Mouse (Mus musculus) CH12.LX (cell line): ENCODE results near the gene Ppp4r4. TPM values are rescaled to one million over a fixed set of nuclear protein-coding genes. Genes with fewer than 3 reads are reported as not detected.

Experiments used
- DNase-seq: peaks from one replicate; pipeline ENCODE4 v3.0.0-alpha.2; 2013; ENCODE audit errors: extremely low read depth
- H3K27ac ChIP-seq: 2 replicates; pipeline ENCODE4 v1.5.1; 2012; ENCODE audit warnings: low read depth, mild to moderate bottlenecking, control low read depth, moderate library complexity; ENCODE audit not compliant: insufficient read depth
- H3K27me3 ChIP-seq: replicated peaks from 2 replicates; pipeline ENCODE3; 2012; ENCODE audit warnings: inconsistent platforms
- H3K36me3 ChIP-seq, 2 experiments: replicated peaks in 1 of 2; 2 replicates each; pipeline versions ENCODE3 to v1.6.1; 2012; ENCODE audit warnings: inconsistent platforms in 1 of 2, low read length in 1 of 2, mild to moderate bottlenecking in 1 of 2, mixed read lengths in 1 of 2, moderate library complexity in 1 of 2; ENCODE audit not compliant: control insufficient read depth in 1 of 2, insufficient read depth in 1 of 2
- H3K4me1 ChIP-seq, 2 experiments: 2 replicates each; pipeline ENCODE4 v1.6.1; 2012; ENCODE audit warnings: inconsistent platforms in 1 of 2, moderate library complexity in 1 of 2; ENCODE audit not compliant: insufficient read depth in 2 of 2, control insufficient read depth in 1 of 2
- H3K4me2 ChIP-seq: 2 replicates; pipeline ENCODE4 v1.6.1; 2012; ENCODE audit warnings: low read depth, mild to moderate bottlenecking, control low read depth; ENCODE audit not compliant: poor library complexity, insufficient read depth, severe bottlenecking
- H3K4me3 ChIP-seq, 3 experiments: fragments of 150-350 bp in 1 of 3; sonication (generic) in 1 of 3; replicated peaks in 1 of 3; 2 replicates each; pipeline versions ENCODE3 to v1.5.1; 2011 to 2012; ENCODE audit warnings: low read depth in 2 of 3, low read length in 2 of 3, mild to moderate bottlenecking in 2 of 3, moderate library complexity in 2 of 3, control low read depth in 1 of 3, improper control_type of control experiment in 1 of 3, inconsistent platforms in 1 of 3, mixed read lengths in 1 of 3; ENCODE audit not compliant: poor library complexity in 1 of 3
- H3K79me2 ChIP-seq: replicated peaks from 2 replicates; pipeline ENCODE4 v1.6.1; 2012; ENCODE audit warnings: mild to moderate bottlenecking, moderate library complexity; ENCODE audit not compliant: control insufficient read depth, poor library complexity, insufficient read depth, severe bottlenecking; ENCODE audit errors: extremely low read depth
- H3K9ac ChIP-seq: 2 replicates; pipeline ENCODE4 v1.6.1; 2012; ENCODE audit warnings: low read depth, mild to moderate bottlenecking, control low read depth, moderate library complexity; ENCODE audit not compliant: insufficient read depth
- H3K9me3 ChIP-seq: replicated peaks from 2 replicates; pipeline ENCODE3; 2012; ENCODE audit warnings: low read length, inconsistent platforms, mixed read lengths
- CTCF ChIP-seq, 2 experiments: IDR thresholded peaks in 1 of 2; conservative IDR thresholded peaks in 1 of 2; 2 replicates each; pipeline ENCODE4 v1.5.1; 2011 to 2012; ENCODE audit warnings: low read depth in 2 of 2, low read length in 2 of 2, improper control_type of control experiment in 1 of 2, inconsistent platforms in 1 of 2, mild to moderate bottlenecking in 1 of 2, moderate library complexity in 1 of 2
- E2F4 ChIP-seq: IDR thresholded peaks from 2 replicates; pipeline ENCODE4 v1.6.1; 2011; ENCODE audit warnings: low read depth, low read length, improper control_type of control experiment; ENCODE audit not compliant: insufficient replicate concordance
- ELF1 ChIP-seq: IDR thresholded peaks from 2 replicates; pipeline ENCODE4 v1.6.1; 2014; ENCODE audit warnings: low read depth, mild to moderate bottlenecking, inconsistent platforms, low read length, improper control_type of control experiment
- EP300 ChIP-seq: IDR thresholded peaks from 2 replicates; pipeline ENCODE4 v1.6.1; 2011; ENCODE audit warnings: low read length, improper control_type of control experiment
- ETS1 ChIP-seq: conservative IDR thresholded peaks from 2 replicates; pipeline ENCODE4 v1.6.1; 2012; ENCODE audit warnings: low read depth, mild to moderate bottlenecking, inconsistent platforms, low read length, improper control_type of control experiment, moderate library complexity
- JUND ChIP-seq: conservative IDR thresholded peaks from 2 replicates; pipeline ENCODE4 v1.6.1; 2011; ENCODE audit warnings: low read depth, low read length, improper control_type of control experiment
- MAFK ChIP-seq: IDR thresholded peaks from 2 replicates; pipeline ENCODE4 v1.6.1; 2011; ENCODE audit warnings: low read length, improper control_type of control experiment; ENCODE audit not compliant: insufficient replicate concordance
- MEF2A ChIP-seq: IDR thresholded peaks from 2 replicates; pipeline ENCODE4 v1.6.1; 2014; ENCODE audit warnings: low read depth, mild to moderate bottlenecking, inconsistent platforms, low read length, improper control_type of control experiment, borderline replicate concordance
- MXI1 ChIP-seq: IDR thresholded peaks from 2 replicates; pipeline ENCODE4 v1.6.1; 2011; ENCODE audit warnings: mild to moderate bottlenecking, low read depth, low read length, improper control_type of control experiment
- MYC ChIP-seq: IDR thresholded peaks from 2 replicates; pipeline ENCODE4 v1.6.1; 2011; ENCODE audit warnings: low read depth, mild to moderate bottlenecking, improper control_type of control experiment, low read length
- NELFE ChIP-seq: IDR thresholded peaks from 2 replicates; pipeline ENCODE4 v1.6.1; 2011; ENCODE audit warnings: low read depth, low read length, improper control_type of control experiment
- POLR2A ChIP-seq: IDR thresholded peaks from 2 replicates; pipeline ENCODE4 v1.6.1; 2011; ENCODE audit warnings: low read depth, mild to moderate bottlenecking, improper control_type of control experiment, low read length
- POLR2AphosphoS2 ChIP-seq: IDR thresholded peaks from 2 replicates; pipeline ENCODE4 v1.6.1; 2011; ENCODE audit warnings: low read depth, low read length, improper control_type of control experiment
- RAD21 ChIP-seq: IDR thresholded peaks from 2 replicates; pipeline ENCODE4 v1.6.1; 2011; ENCODE audit warnings: low read depth, mild to moderate bottlenecking, low read length, improper control_type of control experiment, moderate library complexity
- SMC3 ChIP-seq: IDR thresholded peaks from 2 replicates; pipeline ENCODE4 v1.6.1; 2011; ENCODE audit warnings: low read depth, low read length, improper control_type of control experiment
- TBP ChIP-seq: conservative IDR thresholded peaks from 2 replicates; pipeline ENCODE4 v1.6.1; 2011; ENCODE audit warnings: low read depth, low read length, improper control_type of control experiment
- TCF12 ChIP-seq: IDR thresholded peaks from 2 replicates; pipeline ENCODE4 v1.6.1; 2014; ENCODE audit warnings: low read depth, mild to moderate bottlenecking, inconsistent platforms, low read length, improper control_type of control experiment
- UBTF ChIP-seq: IDR thresholded peaks from 2 replicates; pipeline ENCODE4 v1.6.1; 2012; ENCODE audit warnings: low read depth, mild to moderate bottlenecking, inconsistent platforms, low read length, improper control_type of control experiment, moderate library complexity
- USF1 ChIP-seq: IDR thresholded peaks from 2 replicates; pipeline ENCODE4 v1.6.1; 2014; ENCODE audit warnings: low read depth, mild to moderate bottlenecking, inconsistent platforms, low read length, improper control_type of control experiment
- USF2 ChIP-seq: conservative IDR thresholded peaks from 2 replicates; pipeline ENCODE4 v1.6.1; 2011; ENCODE audit warnings: low read depth, low read length, improper control_type of control experiment
- ZC3H11A ChIP-seq: IDR thresholded peaks from 2 replicates; pipeline ENCODE4 v1.6.1; 2012; ENCODE audit warnings: low read depth, mild to moderate bottlenecking, inconsistent platforms, low read length, improper control_type of control experiment
- ZKSCAN1 ChIP-seq: IDR thresholded peaks from 2 replicates; pipeline ENCODE4 v1.6.1; 2012; ENCODE audit warnings: low read depth, inconsistent platforms, low read length, improper control_type of control experiment, borderline replicate concordance
- ZNF384 ChIP-seq: IDR thresholded peaks from 2 replicates; pipeline ENCODE4 v1.6.1; 2012; ENCODE audit warnings: low read depth, low read length, improper control_type of control experiment, inconsistent platforms
- dilution Hi-C: fragments of 300-500 bp; cut with MboI; formaldehyde crosslinking; loops from 2 replicates; pipeline ENCODE4 v1.14.3; 2020; ENCODE audit warnings: low sequenced_read_pairs; ENCODE audit not compliant: extremely low pct_unique_long_range_greater_than_20kb, extremely low pct_ligation_motif_present
- in situ Hi-C: fragments of 300-500 bp; cut with MboI; formaldehyde crosslinking; loops from 3 replicates; pipeline ENCODE4 v1.14.3; 2019; ENCODE audit warnings: low sequenced_read_pairs, low pct_ligation_motif_present, low pct_unique_long_range_greater_than_20kb, mixed read lengths
- polyA plus RNA-seq: library from polyadenylated mRNA; unstranded; fragments of >175 nt; gene quantifications from 2 replicates; pipeline ENCODE4 v1.2.1, GENCODE M21; 2012; ENCODE audit warnings: low read depth; ENCODE audit not compliant: insufficient read length
- total RNA-seq, 2 experiments: library from RNA; depleted of rRNA; stranded (reverse); fragments of 300-350 nt in 1 of 2; fragments of >200 nt in 1 of 2; gene quantifications; 2 replicates each; pipeline ENCODE4 v1.2.3; 2012 to 2014

Ppp4r4 gene
- total and polyA plus RNA-seq, 3 experiments, result 0.38 to 1.7 (median 0.68) TPM

GRCm38 (mm10) chr12:103492767-103493166 is 39.3 kb upstream of the Ppp4r4 start:
- Histone ChIP-seq H3K4me2 (no peak overlapping the region), H3K27ac (no peak overlapping the region), H3K36me3 (no peaks in the 10 kb centered on the region), H3K79me2 (no peaks in the 10 kb centered on the region), H3K4me3 (no peak overlapping the region), H3K9ac (no peak overlapping the region), H3K9me3 (no peaks in the 10 kb centered on the region), H3K27me3 (peaks cover 18% of the 10 kb centered on the region), H3K4me1 (peaks cover 10 to 43% of the 10 kb centered on the region in 2 experiments)
- peak; percentile 87 for DNase-seq
- in situ Hi-C loops (loop anchor here (5.0 kb wide), 1 partner anchor 65 kb away; the partner anchor contains the start of gene Ddx24), dilution Hi-C loops (no loop called here)
- peak; percentile 68; the same call in 1 of the 2 replicates for TF ChIP-seq MAFK
- no peak for TF ChIP-seq ZNF384
- TF ChIP-seq CTCF (conservative IDR thresholded peaks at IDR 0.05 in 1 of 2, IDR thresholded peaks at IDR 0.05 in 1 of 2; ENCODE audit: low read depth in 2 of 2, low read length in 2 of 2), result peak; percentile 97 to 98
- TF ChIP-seq MEF2A, result 0 out of 2 replicates have a peak, but pooled peaks have one; percentile 39
- peak; percentile 95 for TF ChIP-seq RAD21
- peak; percentile 96 for TF ChIP-seq SMC3
- peak; percentile 66 for TF ChIP-seq ZC3H11A
- TF ChIP-seq JUND, result no peak
- TF ChIP-seq TCF12, result peak; percentile 37; the same call in 1 of the 2 replicates

GRCm38 (mm10) chr12:103494486-103494885 is 37.6 kb upstream of the Ppp4r4 start:
- DNase-seq, result peak; percentile 77
- no peak overlapping the region for H3K27ac ChIP-seq
- H3K4me3 ChIP-seq, result no peak overlapping the region
- H3K27me3 ChIP-seq, result peaks cover 27% of the 10 kb centered on the region
- H3K9me3 ChIP-seq, result no peaks in the 10 kb centered on the region
- H3K4me1 ChIP-seq, result peaks cover 10 to 43% of the 10 kb centered on the region in 2 experiments
- H3K36me3 ChIP-seq, result no peaks in the 10 kb centered on the region
- in situ Hi-C loops, result loop anchor here (5.0 kb wide), 1 partner anchor 67 kb away; the partner anchor contains the start of gene Ddx24
- peak overlapping the region; percentile 10; the same call in 1 of the 2 replicates for H3K4me2 ChIP-seq
- H3K79me2 ChIP-seq, result no peaks in the 10 kb centered on the region
- dilution Hi-C loops, result no loop called here
- TF ChIP-seq ETS1 (no peak), ELF1 (0 out of 2 replicates have a peak, but pooled peaks have one; percentile 12), USF1 (no peak), MYC (no peak), RAD21 (peak; percentile 65), EP300 (no peak), POLR2AphosphoS2 (no peak), ZKSCAN1 (no peak), NELFE (peak; percentile 36; the same call in 1 of the 2 replicates), MXI1 (no peak), SMC3 (peak; percentile 81), TBP (no peak), ZC3H11A (peak; percentile 15; the same call in 1 of the 2 replicates), POLR2A (no peak), E2F4 (no peak), CTCF (conservative IDR thresholded peaks at IDR 0.05 in 1 of 2, IDR thresholded peaks at IDR 0.05 in 1 of 2; ENCODE audit: low read depth in 2 of 2, low read length in 2 of 2) (peak; percentile 90 to 99), TCF12 (peak; percentile 31; the same call in 1 of the 2 replicates), UBTF (no peak), USF2 (no peak)
- H3K9ac ChIP-seq, result no peak overlapping the region
